Mouse (Mus musculus): ENCODE measurements around the gene Pak7. TPM values are rescaled to one million over a fixed set of nuclear protein-coding genes. Genes with fewer than 3 reads are reported as not detected.

Pak7 gene
- 0.52 TPM for polyA plus RNA-seq (2014; fragmentation: Illumina TruSeq; extraction: RNeasy Lipid Tissue Mini Kit (QIAGEN cat#74804); ENCODE audit: low read depth, low replicate concordance)

DNA sequence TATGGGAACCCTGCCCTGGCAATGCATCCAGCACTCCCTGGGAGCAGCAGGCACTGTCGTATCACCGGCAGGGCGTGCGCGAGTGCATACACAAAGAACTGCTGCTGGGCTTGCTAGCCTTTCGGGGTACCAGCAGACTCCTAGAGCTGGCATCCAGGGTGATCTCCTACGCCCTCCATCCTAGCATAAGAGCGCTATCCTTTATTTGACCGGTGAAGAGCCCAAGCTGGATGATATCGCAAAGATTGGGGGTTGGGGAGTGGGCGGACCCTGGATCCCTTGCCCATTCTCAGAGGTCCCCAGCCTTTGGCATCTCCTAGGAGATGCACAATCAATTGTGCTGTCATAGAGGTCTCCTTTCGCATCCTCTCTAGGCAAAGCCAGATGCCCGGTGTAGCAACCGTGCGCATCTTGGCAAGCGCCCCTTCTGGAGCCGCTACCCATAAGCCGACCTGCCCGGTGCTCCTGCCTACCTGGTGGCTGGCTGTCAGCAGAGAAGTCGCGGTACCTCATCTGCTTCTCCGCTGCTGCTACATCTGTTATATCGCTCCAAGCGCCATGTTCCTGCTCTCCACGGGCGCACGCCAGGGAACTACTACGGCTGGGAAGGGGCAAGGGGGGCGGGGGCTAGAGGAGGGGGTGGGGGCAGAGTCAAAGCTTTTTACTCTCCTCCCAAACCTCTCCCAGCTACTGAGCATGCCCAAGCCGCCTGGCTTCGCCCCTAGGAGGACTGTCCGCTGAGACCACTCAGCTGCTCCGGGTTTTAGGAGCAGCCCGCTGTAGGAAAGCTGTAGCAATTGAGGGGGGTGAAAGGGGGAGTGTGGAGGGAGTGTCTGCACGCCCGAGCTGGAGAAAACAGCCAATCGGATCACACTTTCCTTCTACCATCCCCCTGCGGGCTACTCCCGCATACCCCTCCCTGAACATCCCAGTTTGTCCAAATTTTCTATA, at the start of gene Pak7:
Gene Pak7 (minus strand): TSS at position 787 of the 951 bp plus-strand sequence.

GRCm38 (mm10) chr2:136051688-136052289, 336.0 kb downstream of the Pak7 start, which contains the start of gene Lamp5:
Gene Lamp5 (plus strand): TSS chr2:136052239.

Other genes with a start within 250 kb of the Pak7 start
- 35.6 TPM for gene Ankef1, start 113.9 kb upstream of the Pak7 start, polyA plus RNA-seq (2014; fragmentation: Illumina TruSeq; extraction: RNeasy Lipid Tissue Mini Kit (QIAGEN cat#74804); ENCODE audit: low read depth, low replicate concordance)